Mouse (Mus musculus): ENCODE measurements around the gene Cacna1s.

GRCm38 (mm10) chr1:136134547-136134946 is 82.0 kb downstream of the Cacna1s start:
- TF ChIP-seq POLR2A (IDR thresholded peaks at IDR 0.05; ENCODE audit: control insufficient read depth, low read depth, low read length) (no peak), CTCF (IDR thresholded peaks at IDR 0.05; ENCODE audit: control insufficient read depth, insufficient read depth, insufficient replicate concordance, low read depth, low read length) (no peak)
